Mouse (Mus musculus) cerebellum, postnatal 4 days (tissue): ENCODE data around the gene Dlx5.

ENCODE experiments used
- DNase-seq, 2 experiments: peaks; one replicate each; pipeline ENCODE4 v3.0.0; 2022; ENCODE audit warnings: low spot score in 2 of 2, mixed read lengths in 1 of 2

Gene Dlx5

DNA sequence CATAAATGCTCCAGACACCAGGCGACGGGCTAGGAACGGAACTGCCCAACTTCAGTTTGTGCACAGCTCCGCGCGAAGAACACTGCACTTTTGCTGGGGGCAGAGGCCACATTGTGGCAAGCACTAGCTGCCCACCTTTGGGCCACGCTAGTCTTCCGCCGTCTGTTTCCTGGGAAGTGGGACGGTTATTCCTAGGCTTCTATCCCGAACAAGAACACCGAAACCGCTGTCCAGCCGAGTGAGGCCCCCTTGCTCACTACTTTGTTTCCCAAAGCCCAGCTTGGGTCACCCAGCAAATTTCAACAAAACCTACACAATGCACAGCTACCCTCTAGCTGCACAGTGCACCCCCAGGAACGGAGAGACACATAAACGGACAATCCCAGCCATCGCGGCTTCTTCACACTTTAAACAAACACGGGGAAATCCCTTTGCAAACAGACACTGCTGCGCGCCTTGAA, 21.9 kb downstream of the Dlx5 start:
- no peak for DNase-seq

- DNase-seq: no peak
These were observed 22.6 kb downstream of the Dlx5 start for GRCm38 (mm10) chr6:6859111-6859949.

DNA sequence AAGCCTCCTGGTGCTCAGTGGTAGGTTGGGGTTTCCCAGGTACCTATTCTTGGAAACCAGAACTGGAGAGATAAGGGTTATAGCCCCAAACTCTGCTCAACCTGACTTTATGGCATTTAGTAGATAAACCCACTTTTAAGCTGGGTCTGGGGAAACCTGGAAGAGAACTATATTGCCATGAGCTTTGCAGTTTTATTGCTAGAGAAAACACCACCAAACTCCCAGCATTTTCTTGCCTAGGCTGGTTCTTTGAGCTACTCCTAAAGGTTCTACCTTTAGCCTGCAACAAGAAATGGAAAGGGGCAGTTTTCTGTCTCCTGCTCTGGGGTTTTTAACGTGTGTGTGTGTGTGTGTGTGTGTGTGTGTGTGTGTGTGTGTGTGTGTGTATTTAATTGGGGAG, 23.3 kb downstream of the Dlx5 start:
- DNase-seq: no peak

GRCm38 (mm10) chr6:6857766-6858165, 24.1 kb downstream of the Dlx5 start:
- no peak for DNase-seq

DNA sequence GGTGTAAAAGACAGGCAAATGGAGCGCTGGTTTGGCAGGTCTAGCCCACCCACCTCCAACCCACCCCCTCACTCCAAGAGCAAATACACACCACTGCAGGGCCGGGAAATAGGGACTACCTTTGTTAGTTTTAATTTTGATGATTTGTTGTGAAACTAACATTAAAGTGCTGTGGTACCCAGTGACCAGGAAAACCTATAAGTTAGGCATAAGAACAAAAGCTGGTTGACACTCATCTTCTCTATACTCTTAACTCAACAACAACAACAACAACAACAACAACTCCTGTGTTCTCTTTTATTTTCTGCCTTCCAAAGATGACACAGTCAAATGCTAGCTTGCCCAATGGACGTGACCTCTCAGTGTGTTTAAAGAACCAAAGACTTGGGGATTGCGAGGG, 25.0 kb downstream of the Dlx5 start:
- no peak for DNase-seq

DNA sequence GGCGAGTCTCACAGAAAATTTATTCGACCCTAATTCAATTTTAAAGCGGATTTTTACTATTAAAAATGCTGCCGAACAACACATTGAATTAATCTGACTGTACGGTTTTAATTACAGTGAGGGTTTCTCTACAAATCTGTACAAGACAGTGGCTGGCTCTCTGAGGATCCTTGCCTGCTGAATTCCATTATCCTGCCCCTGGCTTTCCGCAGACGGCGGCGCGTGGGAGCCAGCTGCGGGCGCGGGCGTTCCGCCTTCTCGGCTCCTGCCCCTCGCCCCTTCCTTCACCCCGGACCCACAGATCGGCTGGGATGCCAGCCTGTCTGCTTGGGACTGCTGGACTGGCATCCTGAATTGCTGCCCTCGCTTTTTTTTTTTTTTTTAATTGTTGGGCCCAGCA, 25.6 kb downstream of the Dlx5 start:
- DNase-seq: no peak

DNA sequence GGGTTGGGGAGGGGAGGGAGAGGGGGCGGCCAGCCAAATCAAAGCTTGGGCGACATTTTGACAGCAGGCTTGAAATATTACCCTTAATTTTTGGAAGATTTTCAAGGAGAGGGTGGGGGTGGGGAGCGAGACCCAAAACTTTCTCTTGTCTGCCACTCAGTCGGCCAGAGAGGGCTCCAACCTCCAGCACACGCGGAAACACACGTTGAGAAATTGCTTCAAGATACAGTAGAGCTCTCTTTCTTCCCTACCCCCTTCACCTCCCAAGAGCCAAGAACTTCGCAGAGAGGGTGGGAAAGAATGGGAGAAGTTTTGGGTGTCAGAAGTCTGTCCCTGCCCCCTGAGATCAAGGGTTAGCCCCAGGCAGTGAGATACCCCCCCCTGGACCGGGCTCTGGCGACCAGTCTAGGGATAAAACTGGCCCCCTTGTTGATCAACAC, 26.1 kb downstream of the Dlx5 start:
- no peak for DNase-seq

DNA sequence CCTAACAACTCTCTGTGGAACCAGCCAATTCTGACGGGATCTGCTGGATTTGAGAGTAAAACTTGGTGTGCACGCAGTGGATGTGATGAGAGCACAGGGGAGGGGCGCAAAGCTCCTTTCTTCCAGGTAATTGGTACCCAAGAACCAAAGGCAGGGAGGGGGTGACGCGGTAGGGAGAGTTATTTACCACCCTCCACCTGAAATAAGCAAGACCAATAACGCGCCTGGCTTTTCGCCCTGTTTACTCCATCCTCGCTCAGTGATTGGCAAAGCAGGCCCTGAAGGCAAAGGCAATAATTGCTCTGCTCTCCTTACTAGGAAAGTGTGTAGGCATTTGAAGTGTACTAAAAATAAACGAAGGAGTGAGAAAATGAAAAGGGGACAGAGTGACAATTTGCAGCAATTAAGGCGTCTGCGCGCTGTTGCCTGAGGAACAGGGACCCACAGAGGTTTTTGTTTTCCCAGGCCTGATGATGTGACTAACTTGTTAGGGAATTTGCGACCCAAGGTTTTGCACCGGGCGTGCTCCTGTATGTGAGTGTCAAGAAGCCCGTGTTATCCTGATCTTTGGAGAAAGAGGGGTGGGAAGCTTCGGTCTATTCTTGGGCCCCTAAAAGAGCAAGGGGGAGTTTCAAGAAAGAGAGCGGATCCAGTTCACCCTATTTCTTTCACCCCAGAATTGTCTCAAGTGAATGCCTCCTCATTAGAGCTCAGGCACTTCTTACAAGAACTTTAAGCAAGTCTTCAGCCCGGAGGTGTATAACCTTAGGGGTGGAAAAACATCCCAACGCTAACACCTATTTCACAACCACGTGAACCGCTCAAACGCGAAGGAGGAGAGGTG, 26.8 kb downstream of the Dlx5 start:
- no peak for DNase-seq

DNA sequence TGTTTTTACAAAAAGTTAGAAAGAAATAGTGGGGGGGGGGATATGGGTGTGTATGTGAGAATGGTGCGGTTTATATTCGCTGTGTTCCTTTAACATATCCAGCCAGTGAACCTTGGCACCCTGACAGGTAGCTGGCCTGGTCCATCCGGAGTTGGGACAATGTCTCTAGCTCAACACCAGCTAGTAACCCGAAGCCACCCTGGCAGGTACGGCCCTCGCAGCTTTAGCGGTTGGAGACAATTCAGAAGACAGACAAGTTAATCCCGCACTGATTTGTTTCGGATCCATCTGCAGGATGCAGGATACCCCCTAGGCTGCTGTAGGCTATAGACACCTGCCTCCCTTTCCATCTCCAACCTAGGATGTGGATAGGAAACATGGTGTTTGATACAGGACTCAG, 27.7 kb downstream of the Dlx5 start:
- DNase-seq: no peak

- DNase-seq: no peak
These were observed 28.9 kb downstream of the Dlx5 start for GRCm38 (mm10) chr6:6852944-6853343.

- no peak for DNase-seq
These were observed 30.7 kb downstream of the Dlx5 start for GRCm38 (mm10) chr6:6851166-6851565.

- no peak for DNase-seq
These were observed 31.4 kb downstream of the Dlx5 start for GRCm38 (mm10) chr6:6850324-6851060.

DNA sequence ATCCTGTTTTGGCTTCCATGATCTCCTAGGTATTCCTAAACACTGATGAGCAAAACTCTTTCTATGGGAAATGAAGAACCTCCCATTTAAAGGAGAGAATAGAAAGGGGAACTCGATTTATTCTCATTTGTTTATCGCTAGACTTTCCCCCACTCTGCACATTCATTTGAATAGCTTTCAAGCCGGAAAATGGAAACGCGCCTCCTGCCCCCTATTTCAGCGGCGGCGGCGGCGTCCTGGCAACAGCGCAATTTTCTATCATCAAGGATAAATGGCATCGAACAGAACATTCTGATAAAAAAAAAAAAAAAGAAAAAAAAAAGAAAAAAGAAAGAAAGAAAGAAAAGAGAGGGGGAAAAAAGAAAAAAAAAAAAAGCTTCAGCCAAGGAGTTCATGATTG, 32.1 kb downstream of the Dlx5 start:
- DNase-seq: no peak

- DNase-seq: no peak
These were observed 33.3 kb downstream of the Dlx5 start for GRCm38 (mm10) chr6:6848541-6848940.

- DNase-seq: no peak
These were observed 48.6 kb downstream of the Dlx5 start for GRCm38 (mm10) chr6:6833301-6833700.

DNA sequence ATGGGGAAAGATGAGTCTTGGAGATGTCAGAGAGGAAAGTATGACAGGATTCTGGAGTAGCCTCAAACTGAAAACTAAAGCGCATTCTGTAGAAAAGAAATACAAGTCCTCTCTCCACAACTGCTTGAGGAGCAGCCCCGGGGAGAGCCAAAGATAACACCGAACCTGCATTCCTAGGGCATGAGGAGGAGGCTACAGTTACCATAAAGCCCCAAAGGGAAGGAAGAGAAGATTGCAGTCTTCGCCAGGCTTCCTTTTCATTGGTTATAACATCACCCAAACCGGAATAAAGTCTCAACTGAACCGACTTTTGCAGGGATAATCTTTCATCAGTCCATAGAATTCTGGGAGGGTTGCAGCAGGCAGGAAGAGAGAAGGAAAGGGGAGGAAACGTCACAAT, 51.4 kb downstream of the Dlx5 start:
- DNase-seq: no peak
